Mouse (Mus musculus): Measurements from ENCODE around the gene Insig1.

DNA sequence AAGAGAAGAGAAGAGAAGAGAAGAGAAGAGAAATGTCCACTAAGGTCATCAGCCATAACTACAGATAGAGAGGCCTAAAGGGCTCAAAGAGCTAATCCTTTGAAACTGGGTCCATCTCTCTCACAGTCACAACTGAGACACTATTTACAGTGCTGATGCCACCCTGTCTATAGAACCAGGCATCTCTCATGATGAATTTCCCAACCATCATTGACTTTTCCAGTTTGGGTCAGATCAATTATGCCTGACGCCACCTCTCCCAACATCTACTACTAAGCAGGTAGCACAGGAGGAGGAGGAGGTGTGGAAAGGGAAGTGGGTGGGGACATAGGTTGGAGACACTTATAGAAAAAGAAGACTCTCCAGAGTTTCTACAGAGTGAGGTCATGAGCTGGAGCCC, 34.6 kb upstream of the Insig1 start:
- TF ChIP-seq POLR2A (IDR thresholded peaks at IDR 0.05; ENCODE audit: borderline replicate concordance, insufficient read depth, low read length), result no peak
- TF ChIP-seq CTCF (IDR thresholded peaks at IDR 0.05; ENCODE audit: borderline replicate concordance, insufficient read depth, low read depth, low read length), result no peak

Data from cerebellum, adult 2 months (tissue).